Mouse (Mus musculus) heart, postnatal 0 days (tissue): ENCODE data around the gene Drg1. TPM values are rescaled to one million over a fixed set of nuclear protein-coding genes. Genes with fewer than 3 reads are reported as not detected.
A peak's percentile ranks its signal among the peaks of the same experiment; 100 is the strongest.
"Not testable (repeated sequence)": the region's sequence is repeated elsewhere in the genome, so short reads cannot be mapped to it uniquely, and the experiment has no call there.

Experiments
- ATAC-seq: fragments of 200-750 bp; cut with Nextera tagmentation; 2 replicates; pipeline ENCODE4 v1.8.0; 2017; ENCODE audit warnings: low read depth, moderate number of reproducible peaks, moderate library complexity; ENCODE audit not compliant: insufficient read depth
- DNase-seq: peaks from one replicate; pipeline ENCODE4 v3.0.0-alpha.2; 2016; ENCODE audit warnings: low spot score
- H3K27ac ChIP-seq: fragments of 300-500 bp; sonication (generic); 2 replicates; pipeline ENCODE4 v1.5.1; 2014; ENCODE audit warnings: low read depth, mild to moderate bottlenecking
- H3K27me3 ChIP-seq: fragments of 300-500 bp; sonication (generic); 2 replicates; pipeline ENCODE4 v1.6.1; 2014; ENCODE audit warnings: low read length, mixed read lengths; ENCODE audit not compliant: control insufficient read depth, insufficient read depth
- H3K36me3 ChIP-seq: fragments of 300-500 bp; sonication (generic); replicated peaks from 2 replicates; pipeline ENCODE4 v1.6.1; 2014; ENCODE audit warnings: low read length, mixed read lengths; ENCODE audit not compliant: control insufficient read depth, insufficient read depth
- H3K4me1 ChIP-seq: fragments of 300-500 bp; sonication (generic); 2 replicates; pipeline ENCODE4 v1.6.1; 2014; ENCODE audit warnings: antibody characterized with exemption; ENCODE audit not compliant: control insufficient read depth, insufficient read depth
- H3K4me2 ChIP-seq: fragments of 300-500 bp; sonication (generic); 2 replicates; pipeline ENCODE4 v1.6.1; 2014; ENCODE audit warnings: low read depth, mild to moderate bottlenecking, low read length, moderate library complexity
- H3K4me3 ChIP-seq: fragments of 300-500 bp; sonication (generic); 2 replicates; pipeline ENCODE4 v1.5.1; 2014; ENCODE audit warnings: low read depth, low read length
- H3K9ac ChIP-seq: fragments of 300-500 bp; sonication (generic); replicated peaks from 2 replicates; pipeline ENCODE4 v1.6.1; 2014; ENCODE audit warnings: low read depth, low read length, mixed read lengths
- H3K9me3 ChIP-seq: fragments of 300-500 bp; sonication (generic); replicated peaks from 2 replicates; pipeline ENCODE4 v1.6.1; 2016; ENCODE audit warnings: low read length; ENCODE audit not compliant: control insufficient read depth
- CTCF ChIP-seq: IDR thresholded peaks from 2 replicates; pipeline ENCODE4 v1.5.1; 2016; ENCODE audit warnings: antibody characterized with exemption, control low read depth, low read depth
- EP300 ChIP-seq: IDR thresholded peaks from 2 replicates; pipeline ENCODE4 v1.6.1; 2016; ENCODE audit warnings: antibody characterized with exemption, low read depth
- WGBS: fragments of 180-500 bp; shearing (Covaris S2); extraction: QIAGEN DNeasy Blood & Tissue Kit; methylation state at CpG from one replicate; pipeline ENCODE4 v1.1.7; 2014; 5-methylcytosine and 5-hydroxymethylcytosine counted together
- polyA plus RNA-seq: library from polyadenylated mRNA; unstranded; fragments of >200 nt; fragmentation: Nextera tagmentation; extraction: Ambion mirVana; gene quantifications from 2 replicates; pipeline ENCODE4 v1.2.1, GENCODE M21; 2015
- total RNA-seq: library from RNA; depleted of rRNA; stranded (reverse); fragments of >200 nt; gene quantifications from 2 replicates; pipeline ENCODE4 v1.2.3, GENCODE M21; 2014; ENCODE audit warnings: low replicate concordance

Drg1 gene
- total and polyA plus RNA-seq, 2 experiments from 2014 or later, result 55.1 to 128 TPM

- DNase-seq, result no peak
These were observed 64.6 kb downstream of the Drg1 start for GRCm38 (mm10) chr11:3201326-3202230.

GRCm38 (mm10) chr11:3200636-3201035 is 65.6 kb downstream of the Drg1 start:
- not testable (repeated sequence) for H3K9me3 ChIP-seq, H3K36me3 ChIP-seq, H3K4me1 ChIP-seq, H3K4me2 ChIP-seq, ATAC-seq, DNase-seq, H3K4me3 ChIP-seq, H3K27ac ChIP-seq, H3K27me3 ChIP-seq, H3K9ac ChIP-seq
- WGBS, result 88% methylated on average over 5 of the region's 7 CpGs

More at GRCm38 (mm10) chr11:3201326-3202230, 64.6 kb downstream of the Drg1 start:
- H3K27me3 ChIP-seq, result no peaks in the 10 kb centered on the region
- H3K9me3 ChIP-seq, result no peaks in the 10 kb centered on the region
- peak overlapping the region; percentile 28 for H3K4me2 ChIP-seq
- H3K9ac ChIP-seq, result peak overlapping the region; percentile 55; the same call in 1 of the 2 replicates
- ATAC-seq, result no peak
- 5% methylated on average over 16 of the region's 16 CpGs for WGBS
- H3K4me1 ChIP-seq, result no peaks in the 10 kb centered on the region
- peaks cover 16% of the 10 kb centered on the region for H3K36me3 ChIP-seq
- TF ChIP-seq EP300 (no peak), CTCF (no peak)
- peak overlapping the region; percentile 48 for H3K4me3 ChIP-seq
- H3K27ac ChIP-seq, result peak overlapping the region; percentile 63

- no peaks in the 10 kb centered on the region for H3K4me1 ChIP-seq
- no peak within 1 kb of the TSS for H3K27ac ChIP-seq
- TF ChIP-seq CTCF (no peak), EP300 (no peak)
- no peaks in the 10 kb centered on the region for H3K27me3 ChIP-seq
- DNase-seq (no peak), ATAC-seq (no peak)
- H3K4me2 ChIP-seq, result no peak within 1 kb of the TSS
- H3K9ac ChIP-seq, result no peak within 1 kb of the TSS
- no peak within 1 kb of the TSS for H3K4me3 ChIP-seq
- WGBS, result 81% methylated on average over 25 of the region's 25 CpGs
- no peaks in the 10 kb centered on the region for H3K9me3 ChIP-seq
- no peaks in the 10 kb centered on the region for H3K36me3 ChIP-seq
These were observed 72.9 kb downstream of the Drg1 start, which contains the start of gene Sfi1 for GRCm38 (mm10) chr11:3193363-3193762. TSS of gene Sfi1 (minus strand) at chr11:3193463.

- ATAC-seq, DNase-seq: not testable (repeated sequence)
- WGBS, result 69% methylated on average over 1 of the region's 1 CpGs
These were observed 83.5 kb downstream of the Drg1 start for GRCm38 (mm10) chr11:3182707-3183106.

GRCm38 (mm10) chr11:3181971-3182370 is 84.2 kb downstream of the Drg1 start:
- not testable (repeated sequence) for H3K27ac ChIP-seq, DNase-seq, H3K4me1 ChIP-seq, ATAC-seq, H3K9me3 ChIP-seq, H3K27me3 ChIP-seq, H3K9ac ChIP-seq, H3K36me3 ChIP-seq, H3K4me2 ChIP-seq, H3K4me3 ChIP-seq
- 27% methylated on average over 1 of the region's 1 CpGs for WGBS

More at GRCm38 (mm10) chr11:3182707-3183106, 83.5 kb downstream of the Drg1 start:
- H3K27ac ChIP-seq, H3K4me1 ChIP-seq, H3K27me3 ChIP-seq, H3K9me3 ChIP-seq, H3K9ac ChIP-seq, H3K36me3 ChIP-seq, H3K4me3 ChIP-seq, H3K4me2 ChIP-seq: not testable (repeated sequence)

DNA sequence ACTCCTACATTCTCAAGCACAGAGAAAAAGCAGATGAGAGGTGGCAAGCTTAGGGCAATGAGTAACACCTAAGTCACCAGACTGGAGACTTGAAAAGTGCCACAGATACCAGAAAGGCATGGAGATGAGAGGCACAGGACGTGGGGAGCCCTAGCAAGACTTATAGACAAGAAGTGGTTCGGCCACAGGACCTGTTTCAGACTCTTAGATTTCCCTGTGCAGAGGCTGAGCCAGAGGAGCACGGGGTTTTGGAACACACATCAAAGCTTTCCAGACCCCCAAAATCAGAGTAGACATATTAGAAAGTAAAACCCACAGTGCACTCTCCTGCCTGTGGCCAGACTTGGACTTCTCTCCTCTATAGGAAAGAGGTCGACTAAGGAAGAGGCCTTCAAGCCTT is 85.0 kb downstream of the Drg1 start:
- H3K4me1 ChIP-seq, ATAC-seq, H3K27ac ChIP-seq, H3K4me3 ChIP-seq, H3K4me2 ChIP-seq, H3K27me3 ChIP-seq, H3K9ac ChIP-seq, H3K9me3 ChIP-seq, DNase-seq, H3K36me3 ChIP-seq: not testable (repeated sequence)
- WGBS, result 47% methylated on average over 4 of the region's 4 CpGs

DNA sequence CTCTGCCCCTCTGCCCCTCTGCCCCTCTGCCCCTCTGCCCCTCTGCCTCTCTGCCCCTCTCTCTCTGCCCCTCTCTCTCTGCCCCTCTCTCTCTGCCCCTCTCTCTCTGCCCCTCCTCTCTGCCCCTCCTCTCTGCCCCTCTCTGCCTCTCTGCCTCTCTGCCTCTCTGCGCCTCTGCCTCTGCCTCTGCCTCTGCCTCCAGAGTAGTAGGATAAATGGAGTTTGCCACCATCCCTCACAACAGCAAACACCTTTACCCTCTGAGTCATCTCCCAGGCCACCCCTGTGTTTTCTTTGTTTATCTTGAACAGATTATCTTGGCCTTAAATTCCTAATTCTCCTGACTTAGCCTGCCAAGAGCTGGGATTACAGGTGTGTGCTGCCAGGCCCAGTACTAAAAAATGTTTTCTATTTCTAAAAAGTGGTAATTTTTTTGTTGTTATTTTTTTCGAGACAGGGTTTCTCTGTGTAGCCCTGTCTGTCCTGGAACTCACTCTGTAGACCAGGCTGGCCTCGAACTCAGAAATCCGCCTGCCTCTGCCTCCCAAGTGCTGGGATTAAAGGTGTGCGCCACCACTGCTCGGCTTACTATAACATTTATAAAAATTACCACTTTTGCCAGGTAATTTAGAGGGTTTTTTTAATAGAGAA is 85.6 kb downstream of the Drg1 start:
- ATAC-seq, H3K4me3 ChIP-seq: not testable (repeated sequence)
- WGBS, result 61% methylated on average over 6 of the region's 6 CpGs

DNA sequence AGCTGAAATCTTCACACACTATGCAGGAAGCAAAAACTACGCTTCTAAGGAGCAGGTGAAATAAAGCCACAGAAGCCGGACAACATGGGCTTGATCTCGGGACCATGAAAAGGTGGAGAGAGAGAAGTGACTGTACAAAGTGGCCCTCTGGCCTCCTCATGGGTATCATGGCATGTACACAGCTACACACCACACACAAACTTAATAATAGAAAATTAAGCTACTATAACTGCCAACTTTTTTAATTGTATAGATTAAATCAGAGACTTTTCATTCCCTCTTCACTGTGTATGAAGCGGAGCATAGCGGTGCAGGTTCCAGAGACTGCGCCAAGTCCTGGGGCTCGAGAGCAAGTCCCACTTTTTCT is 86.5 kb downstream of the Drg1 start:
- not testable (repeated sequence) for H3K27me3 ChIP-seq, H3K27ac ChIP-seq, H3K4me2 ChIP-seq, H3K4me3 ChIP-seq, DNase-seq, H3K4me1 ChIP-seq, ATAC-seq, H3K9me3 ChIP-seq, H3K36me3 ChIP-seq, H3K9ac ChIP-seq
- WGBS, result 81% methylated on average over 7 of the region's 7 CpGs

More for the DNA sequence above, 85.6 kb downstream of the Drg1 start:
- H3K9ac ChIP-seq, H3K27ac ChIP-seq, H3K4me2 ChIP-seq, H3K9me3 ChIP-seq, H3K36me3 ChIP-seq, H3K4me1 ChIP-seq, H3K27me3 ChIP-seq, DNase-seq: not testable (repeated sequence)
